Mouse (Mus musculus) stomach, embryonic 15.5 days (tissue): Measurements from ENCODE around the gene Myh6. TPM values are rescaled to one million over a fixed set of nuclear protein-coding genes. Genes with fewer than 3 reads are reported as not detected.
A peak's percentile ranks its signal among the peaks of the same experiment; 100 is the strongest.

Source experiments
- ATAC-seq: fragments of 200-750 bp; cut with Nextera tagmentation; 2 replicates; pipeline ENCODE4 v1.8.0; 2017; ENCODE audit warnings: low read depth, moderate number of reproducible peaks, moderate TSS enrichment; ENCODE audit not compliant: insufficient read depth, low FRiP score
- H3K27ac ChIP-seq: fragments of 300-500 bp; sonication (generic); 2 replicates; pipeline ENCODE4 v1.5.1; 2015; ENCODE audit warnings: mild to moderate bottlenecking, inconsistent platforms
- H3K27me3 ChIP-seq: fragments of 300-500 bp; sonication (generic); replicated peaks from 2 replicates; pipeline ENCODE4 v1.6.1; 2015; ENCODE audit warnings: inconsistent platforms
- H3K36me3 ChIP-seq: fragments of 300-500 bp; sonication (generic); 2 replicates; pipeline ENCODE4 v1.6.1; 2015; ENCODE audit warnings: inconsistent platforms
- H3K4me1 ChIP-seq: fragments of 300-500 bp; sonication (generic); 2 replicates; pipeline ENCODE4 v1.6.1; 2015; ENCODE audit warnings: inconsistent platforms
- H3K4me2 ChIP-seq: fragments of 300-500 bp; sonication (generic); 2 replicates; pipeline ENCODE4 v1.6.1; 2015; ENCODE audit warnings: mild to moderate bottlenecking, inconsistent platforms
- H3K4me3 ChIP-seq: fragments of 300-500 bp; sonication (generic); replicated peaks from 2 replicates; pipeline ENCODE4 v1.5.1; 2015; ENCODE audit warnings: inconsistent platforms
- H3K9ac ChIP-seq: fragments of 300-500 bp; sonication (generic); 2 replicates; pipeline ENCODE4 v1.6.1; 2015; ENCODE audit warnings: inconsistent platforms
- H3K9me3 ChIP-seq: fragments of 300-500 bp; sonication (generic); 2 replicates; pipeline ENCODE4 v1.6.1; 2016; ENCODE audit warnings: inconsistent platforms
- WGBS: fragments of 180-500 bp; shearing (Covaris S2); methylation state at CpG from one replicate; pipeline ENCODE4 v1.1.7; 2015; 5-methylcytosine and 5-hydroxymethylcytosine counted together
- polyA plus RNA-seq: library from polyadenylated mRNA; unstranded; fragments of >200 nt; fragmentation: Nextera tagmentation; extraction: Ambion mirVana; gene quantifications from 2 replicates; pipeline ENCODE4 v1.2.1, GENCODE M21; 2015

The Myh6 gene
- polyA plus RNA-seq, 1 experiment from 2014 or later, result 2.3 TPM

DNA sequence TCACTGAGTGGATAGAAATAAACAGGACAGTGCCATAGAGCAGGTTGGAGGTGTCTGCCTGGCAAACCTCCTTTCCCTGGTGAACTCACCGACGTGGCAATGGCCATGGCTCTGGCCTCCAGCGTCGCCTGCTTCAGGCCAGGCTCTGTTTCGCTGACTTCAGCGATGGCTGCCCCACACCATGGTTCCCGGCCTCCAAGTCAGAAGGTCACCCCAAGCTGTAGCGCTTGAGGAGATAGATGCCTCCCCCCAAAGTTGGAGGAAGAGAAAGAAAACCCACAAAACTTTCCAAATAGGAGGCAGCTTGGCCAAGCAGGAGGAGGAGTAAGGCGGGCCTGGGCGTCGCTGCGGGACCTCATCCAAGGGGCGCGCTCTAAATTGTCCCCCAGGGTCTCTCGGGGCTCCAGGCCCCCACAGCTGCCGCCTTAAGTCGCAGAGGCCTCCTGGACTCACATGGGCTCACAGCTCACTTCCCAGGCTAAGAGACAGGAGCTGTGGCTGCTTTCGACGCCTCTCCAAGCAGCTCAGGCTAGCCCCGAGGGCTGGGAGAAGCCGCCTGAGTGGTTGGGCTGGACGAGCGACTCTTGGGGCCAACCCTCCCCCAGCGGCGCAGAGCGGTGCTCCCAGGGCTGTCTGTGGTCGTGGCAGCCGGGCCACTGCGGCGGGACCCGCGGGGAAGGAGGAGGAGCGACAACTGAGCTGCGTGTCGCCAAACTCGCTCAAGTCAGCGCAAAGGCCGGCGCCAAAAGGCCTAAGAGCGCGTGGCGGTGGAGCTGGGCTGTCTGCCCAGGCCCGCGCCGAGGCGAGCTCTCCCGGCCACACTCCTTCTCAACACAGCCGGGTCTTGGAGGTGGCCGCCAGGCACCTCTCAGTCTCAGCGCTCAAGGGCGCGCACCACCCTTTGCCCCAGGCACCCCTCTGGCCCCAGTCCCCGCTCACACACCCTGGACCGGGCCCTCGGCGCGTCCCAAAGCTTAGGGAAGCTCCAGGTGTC is 41.1 kb downstream of the Myh6 start, which contains the start of gene Efs:
Gene Efs (minus strand): TSS at position 778 of the 994 bp plus-strand sequence.
- peak; percentile 51 for ATAC-seq
- Histone ChIP-seq H3K9ac (peak within 1 kb of the TSS; percentile 60), H3K36me3 (0 out of 2 replicates have a peak, but pooled peaks cover 7% of the 10 kb centered on the region), H3K4me1 (peaks cover 27% of the 10 kb centered on the region; the same call in 1 of the 2 replicates), H3K27ac (peak within 1 kb of the TSS; percentile 99), H3K9me3 (no peaks in the 10 kb centered on the region), H3K27me3 (no peaks in the 10 kb centered on the region), H3K4me2 (peak within 1 kb of the TSS; percentile 89), H3K4me3 (peak within 1 kb of the TSS; percentile 56)
- WGBS, result 3% methylated on average over 53 of the region's 57 CpGs

DNA sequence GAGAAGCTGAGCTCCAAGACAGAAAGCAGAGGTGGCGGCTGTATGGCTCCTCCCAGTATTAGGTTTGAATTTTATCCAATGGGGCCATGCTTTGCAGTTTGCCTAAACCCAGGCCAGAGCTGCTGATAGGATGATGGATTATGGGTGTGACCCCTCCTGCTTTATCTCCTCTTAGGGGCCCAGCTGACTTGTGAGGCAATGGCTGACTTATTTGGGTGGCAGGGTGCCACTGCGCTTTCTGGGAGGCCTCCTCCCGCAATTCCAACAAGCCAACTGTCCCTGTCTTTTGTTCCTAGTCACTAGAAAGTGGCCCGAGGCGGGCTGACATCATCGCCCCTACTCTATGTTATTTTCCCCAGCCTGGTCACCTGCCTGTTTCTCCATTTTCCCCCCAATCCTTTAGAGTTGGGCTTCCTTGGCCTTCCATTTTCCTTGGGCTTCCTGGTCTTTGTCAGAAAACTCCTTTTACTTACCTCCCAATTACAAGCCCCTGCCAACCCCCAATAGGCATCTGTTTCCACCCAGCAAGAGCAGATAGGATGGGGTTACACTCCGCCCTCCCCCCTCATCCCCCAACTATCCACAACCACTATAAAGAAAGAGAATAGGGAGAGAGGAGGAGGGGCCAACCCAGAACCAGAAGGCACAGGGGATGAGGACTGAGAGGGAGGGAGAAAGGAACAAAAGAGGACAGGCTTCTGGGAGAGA is 41.9 kb downstream of the Myh6 start:
- H3K36me3 ChIP-seq, result 0 out of 2 replicates have a peak, but pooled peaks cover 15% of the 10 kb centered on the region
- no peaks in the 10 kb centered on the region for H3K27me3 ChIP-seq
- 12% methylated on average over 7 of the region's 7 CpGs for WGBS
- peak overlapping the region; percentile 56 for H3K4me3 ChIP-seq
- no peaks in the 10 kb centered on the region for H3K9me3 ChIP-seq
- peak overlapping the region; percentile 60; the same call in 1 of the 2 replicates for H3K9ac ChIP-seq
- peaks cover 27% of the 10 kb centered on the region; the same call in 1 of the 2 replicates for H3K4me1 ChIP-seq
- ATAC-seq, result peak; percentile 51
- H3K4me2 ChIP-seq, result peak overlapping the region; percentile 89
- peak overlapping the region; percentile 99 for H3K27ac ChIP-seq

DNA sequence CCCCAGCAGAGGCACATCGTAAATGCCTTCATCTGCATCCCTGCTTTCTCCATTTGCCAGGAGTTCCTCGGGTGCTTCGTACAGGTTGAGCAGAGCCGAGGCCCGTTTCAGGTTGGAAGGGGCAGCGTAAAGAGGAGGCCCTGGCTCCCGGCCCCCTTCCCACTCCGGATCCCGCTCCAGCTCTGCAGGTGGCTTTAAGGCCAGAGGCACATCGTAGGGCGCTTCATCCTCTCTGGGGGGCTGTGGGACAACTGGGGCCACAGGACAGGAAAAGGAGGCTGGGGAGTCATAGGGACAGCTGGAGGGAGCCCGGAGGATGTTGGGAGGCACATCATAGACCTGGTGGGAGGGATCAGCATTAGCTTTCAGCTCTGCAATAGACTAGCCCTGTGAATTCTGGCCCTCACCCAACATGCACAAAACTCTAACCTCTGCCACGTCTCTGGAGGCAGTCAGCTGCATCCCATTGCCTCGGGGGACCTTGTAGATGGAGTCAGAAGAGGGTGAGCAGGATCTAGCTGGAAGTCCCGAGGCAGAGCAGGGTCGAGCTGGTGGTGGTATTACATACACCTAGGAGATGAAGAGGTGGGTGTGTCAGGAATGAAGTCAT is 46.5 kb downstream of the Myh6 start:
- Histone ChIP-seq H3K27ac (no peak overlapping the region), H3K4me2 (no peak overlapping the region), H3K4me1 (0 out of 2 replicates have a peak, but pooled peaks cover 6% of the 10 kb centered on the region), H3K9ac (no peak overlapping the region), H3K4me3 (no peak overlapping the region), H3K27me3 (no peaks in the 10 kb centered on the region), H3K9me3 (no peaks in the 10 kb centered on the region), H3K36me3 (peaks cover 33% of the 10 kb centered on the region)
- ATAC-seq, result no peak
- 89% methylated on average over 16 of the region's 16 CpGs for WGBS

DNA sequence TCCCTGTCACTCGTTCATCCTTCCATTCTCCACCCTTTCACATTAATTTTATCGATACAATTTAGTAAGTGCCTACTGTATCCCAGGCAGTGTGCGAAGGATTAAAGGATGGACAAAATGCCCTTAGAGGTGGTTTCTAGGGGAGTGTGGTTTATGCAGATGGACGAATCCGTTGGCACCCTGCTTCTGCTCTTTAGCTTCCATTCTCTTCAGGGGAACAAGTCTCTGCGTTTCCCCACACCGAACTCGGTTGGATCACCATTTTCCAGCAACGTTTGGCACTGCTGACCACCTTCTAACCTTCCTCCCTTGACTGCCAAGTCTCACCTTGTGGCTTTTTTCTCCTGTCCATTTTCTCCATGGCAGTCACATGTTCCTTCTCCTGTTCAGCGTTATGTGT is 53.4 kb downstream of the Myh6 start:
- WGBS, result 11% methylated on average over 10 of the region's 10 CpGs
- peak overlapping the region; percentile 82; the same call in 1 of the 2 replicates for H3K27ac ChIP-seq
- H3K4me2 ChIP-seq, result peak overlapping the region; percentile 94
- H3K4me1 ChIP-seq, result peaks cover 3% of the 10 kb centered on the region; the same call in 1 of the 2 replicates
- H3K9me3 ChIP-seq, result no peaks in the 10 kb centered on the region
- no peak for ATAC-seq
- peak overlapping the region; percentile 83; the same call in 1 of the 2 replicates for H3K9ac ChIP-seq
- H3K27me3 ChIP-seq, result no peaks in the 10 kb centered on the region
- H3K4me3 ChIP-seq, result peak overlapping the region; percentile 93
- H3K36me3 ChIP-seq, result peaks cover 26% of the 10 kb centered on the region

DNA sequence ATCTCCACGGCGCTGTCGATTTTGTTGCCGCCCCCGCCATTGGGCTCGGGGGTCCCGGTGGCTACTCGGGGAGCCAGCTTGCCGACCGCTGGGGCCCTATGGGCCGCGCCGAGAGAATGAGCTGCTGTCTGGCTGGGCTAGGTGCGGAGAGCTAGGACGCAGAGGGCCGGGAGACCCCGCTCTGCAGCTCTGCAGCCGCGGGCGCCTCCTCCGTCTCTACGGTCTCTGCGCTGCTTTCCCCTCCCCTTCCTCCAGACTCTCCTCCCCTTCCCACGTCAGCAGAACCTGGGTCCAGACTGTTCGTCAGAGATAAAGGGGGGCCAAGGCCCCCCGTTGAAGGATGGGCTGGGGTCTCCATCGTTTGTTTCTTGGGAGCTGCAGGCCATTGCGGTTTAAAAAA is 53.8 kb downstream of the Myh6 start, which contains the start of gene Slc22a17:
Gene Slc22a17 (minus strand): TSS at position 247 of the 400 bp plus-strand sequence.
- Histone ChIP-seq H3K4me3 (peak within 1 kb of the TSS; percentile 93), H3K9me3 (no peaks in the 10 kb centered on the region), H3K27ac (peak within 1 kb of the TSS; percentile 82), H3K27me3 (no peaks in the 10 kb centered on the region), H3K36me3 (peaks cover 28% of the 10 kb centered on the region), H3K9ac (peak within 1 kb of the TSS; percentile 83), H3K4me1 (peaks cover 3% of the 10 kb centered on the region; the same call in 1 of the 2 replicates), H3K4me2 (peak within 1 kb of the TSS; percentile 94)
- WGBS, result under 1% methylated on average over 27 of the region's 28 CpGs
- ATAC-seq, result peak; percentile 82

GRCm38 (mm10) chr14:54912109-54912850 is 54.4 kb downstream of the Myh6 start:
- 3% methylated on average over 53 of the region's 69 CpGs for WGBS
- no peaks in the 10 kb centered on the region for H3K27me3 ChIP-seq
- peak overlapping the region; percentile 82 for H3K27ac ChIP-seq
- peak overlapping the region; percentile 83 for H3K9ac ChIP-seq
- peak; percentile 38; the same call in 1 of the 2 replicates for ATAC-seq
- no peaks in the 10 kb centered on the region for H3K9me3 ChIP-seq
- H3K4me1 ChIP-seq, result peaks cover 3% of the 10 kb centered on the region; the same call in 1 of the 2 replicates
- peak overlapping the region; percentile 94 for H3K4me2 ChIP-seq
- peaks cover 30% of the 10 kb centered on the region for H3K36me3 ChIP-seq
- H3K4me3 ChIP-seq, result peak overlapping the region; percentile 93

GRCm38 (mm10) chr14:54908682-54909081 is 58.0 kb downstream of the Myh6 start:
- Histone ChIP-seq H3K4me1 (peaks cover 3% of the 10 kb centered on the region; the same call in 1 of the 2 replicates), H3K9me3 (no peaks in the 10 kb centered on the region), H3K27me3 (no peaks in the 10 kb centered on the region), H3K4me2 (no peak overlapping the region), H3K36me3 (peaks cover 27% of the 10 kb centered on the region; the same call in 1 of the 2 replicates), H3K4me3 (no peak overlapping the region), H3K9ac (no peak overlapping the region), H3K27ac (no peak overlapping the region)
- no peak for ATAC-seq
- WGBS, result 74% methylated on average over 7 of the region's 7 CpGs

DNA sequence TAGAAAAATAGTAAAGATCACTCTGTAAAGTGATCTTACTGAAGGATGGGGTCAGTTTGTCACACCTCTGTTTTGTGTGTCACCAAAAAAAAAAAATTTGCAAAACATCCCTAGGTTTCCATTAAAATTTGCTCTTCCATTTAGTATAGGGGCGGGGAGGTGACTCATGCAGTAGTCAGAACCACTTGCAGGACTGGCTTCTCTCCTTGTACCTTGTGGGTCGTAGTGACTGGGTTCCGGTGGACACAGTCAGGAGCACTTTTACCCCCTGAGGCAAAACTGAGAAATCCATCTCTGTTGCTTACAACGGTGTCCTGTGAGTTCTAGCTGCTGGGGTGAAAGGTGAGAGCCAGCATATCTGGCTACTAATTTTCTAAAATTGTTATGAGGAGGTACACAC is 63.1 kb downstream of the Myh6 start:
- ATAC-seq, result no peak
- H3K4me1 ChIP-seq, result no peaks in the 10 kb centered on the region

DNA sequence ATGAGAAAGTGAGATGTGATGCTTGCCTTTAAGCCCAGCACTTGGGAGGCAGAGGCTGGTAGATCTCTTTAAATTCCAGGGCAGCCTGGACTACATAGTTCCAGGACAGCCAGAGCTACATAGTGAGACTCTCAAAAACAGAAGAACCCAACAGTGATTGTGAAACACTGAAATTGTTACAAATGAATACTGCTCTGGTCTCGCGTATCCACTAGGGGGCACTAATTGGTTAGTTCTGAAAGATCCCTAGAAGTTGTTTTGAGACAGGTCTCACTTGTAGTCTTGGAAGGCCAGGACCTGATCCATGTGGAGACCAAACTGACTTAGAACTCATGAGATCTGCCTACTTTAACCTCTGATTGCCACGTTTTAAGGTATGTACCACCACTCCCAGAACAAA is 66.3 kb downstream of the Myh6 start:
- H3K9me3 ChIP-seq, result no peaks in the 10 kb centered on the region
- peaks cover 10% of the 10 kb centered on the region; the same call in 1 of the 2 replicates for H3K4me1 ChIP-seq
- no peak overlapping the region for H3K9ac ChIP-seq
- no peak overlapping the region for H3K4me2 ChIP-seq
- H3K4me3 ChIP-seq, result no peak overlapping the region
- ATAC-seq, result 0 out of 2 replicates have a peak, but pooled peaks have one; percentile 36
- peak overlapping the region; percentile 44; the same call in 1 of the 2 replicates for H3K27ac ChIP-seq
- WGBS, result 0% methylated on average over 3 of the region's 3 CpGs
- no peaks in the 10 kb centered on the region for H3K27me3 ChIP-seq
- peaks cover 21% of the 10 kb centered on the region for H3K36me3 ChIP-seq

More for the DNA sequence above, 63.1 kb downstream of the Myh6 start:
- Histone ChIP-seq H3K4me2 (no peak overlapping the region), H3K27me3 (no peaks in the 10 kb centered on the region), H3K9ac (no peak overlapping the region), H3K27ac (no peak overlapping the region), H3K4me3 (no peak overlapping the region), H3K36me3 (peaks cover 21% of the 10 kb centered on the region; the same call in 1 of the 2 replicates), H3K9me3 (no peaks in the 10 kb centered on the region)
- WGBS, result 88% methylated on average over 4 of the region's 4 CpGs

DNA sequence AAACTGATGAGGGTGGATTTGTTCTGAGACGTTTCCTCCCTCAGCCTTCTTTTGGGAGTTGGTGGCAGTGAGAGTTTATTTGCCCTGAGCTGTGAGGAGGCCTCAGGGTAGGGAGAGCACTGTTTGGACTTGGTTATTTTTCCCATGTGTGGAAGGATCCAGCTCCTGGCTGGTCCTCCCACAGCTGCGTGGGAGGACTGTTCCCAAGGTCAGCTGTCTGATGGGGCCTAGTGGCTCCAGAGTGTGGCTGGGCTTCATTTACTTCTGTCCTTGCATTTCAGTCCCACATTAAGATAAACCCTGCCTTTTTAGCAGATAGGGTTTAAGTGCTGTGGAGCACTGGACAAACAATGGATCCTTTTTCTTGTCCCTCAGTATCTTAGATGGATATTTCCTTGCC is 69.3 kb downstream of the Myh6 start:
- Histone ChIP-seq H3K9me3 (no peaks in the 10 kb centered on the region), H3K27ac (peak overlapping the region; percentile 35; the same call in 1 of the 2 replicates), H3K4me1 (peaks cover 13% of the 10 kb centered on the region; the same call in 1 of the 2 replicates), H3K4me2 (no peak overlapping the region), H3K4me3 (no peak overlapping the region), H3K27me3 (no peaks in the 10 kb centered on the region), H3K36me3 (peaks cover 15% of the 10 kb centered on the region), H3K9ac (no peak overlapping the region)
- 44% methylated on average over 2 of the region's 2 CpGs for WGBS
- no peak for ATAC-seq
